Mouse (Mus musculus): ENCODE results near the gene Tmem164. TPM values are rescaled to one million over a fixed set of nuclear protein-coding genes. Genes with fewer than 3 reads are reported as not detected.
A peak's percentile ranks its signal among the peaks of the same experiment; 100 is the strongest.

Tmem164 gene
- polyA plus RNA-seq, 1 experiment from 2014 or later, result 23.8 TPM

- 80% methylated on average over 6 of the region's 6 CpGs for WGBS
Observed at GRCm38 (mm10) chrX:142769698-142770097, 88.5 kb downstream of the Tmem164 start.

DNA sequence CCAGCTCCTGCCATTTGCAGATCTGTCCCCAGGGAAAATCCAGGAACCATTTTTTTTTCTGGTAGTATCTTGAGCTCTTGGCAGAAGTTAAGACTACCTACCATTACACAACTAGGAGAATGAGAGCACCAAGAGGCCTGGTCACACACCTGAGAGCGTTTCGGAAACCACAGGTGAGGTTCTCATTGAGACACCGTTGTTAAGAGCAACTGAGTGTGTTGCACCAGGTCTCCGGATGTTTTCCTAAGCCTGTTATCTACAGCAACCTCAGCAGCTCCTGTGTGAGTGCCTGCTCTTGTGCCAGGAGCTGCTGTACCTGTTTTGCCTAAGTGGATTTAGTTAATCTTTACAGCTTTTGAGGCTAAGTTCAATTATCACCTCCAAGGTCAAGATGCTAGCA, 92.5 kb downstream of the Tmem164 start:
- Histone ChIP-seq H3K36me3 (no peaks in the 10 kb centered on the region), H3K4me2 (replicated peaks) (no peak overlapping the region), H3K4me1 (peaks cover 8% of the 10 kb centered on the region; the same call in 1 of the 2 replicates), H3K9ac (replicated peaks) (no peak overlapping the region), H3K27ac (replicated peaks) (no peak overlapping the region), H3K27me3 (no peaks in the 10 kb centered on the region), H3K4me3 (no peak overlapping the region), H3K9me3 (no peaks in the 10 kb centered on the region)
- WGBS, result 85% methylated on average over 4 of the region's 4 CpGs
- ATAC-seq (replicated peaks), result no peak

More at GRCm38 (mm10) chrX:142769698-142770097, 88.5 kb downstream of the Tmem164 start:
- H3K9ac ChIP-seq (replicated peaks), result no peak overlapping the region
- H3K4me1 ChIP-seq, result no peaks in the 10 kb centered on the region
- H3K27me3 ChIP-seq, result no peaks in the 10 kb centered on the region
- H3K9me3 ChIP-seq, result no peaks in the 10 kb centered on the region
- no peak overlapping the region for H3K4me3 ChIP-seq
- H3K27ac ChIP-seq (replicated peaks), result no peak overlapping the region
- ATAC-seq (replicated peaks), result no peak
- H3K4me2 ChIP-seq (replicated peaks), result no peak overlapping the region
- H3K36me3 ChIP-seq, result no peaks in the 10 kb centered on the region

DNA sequence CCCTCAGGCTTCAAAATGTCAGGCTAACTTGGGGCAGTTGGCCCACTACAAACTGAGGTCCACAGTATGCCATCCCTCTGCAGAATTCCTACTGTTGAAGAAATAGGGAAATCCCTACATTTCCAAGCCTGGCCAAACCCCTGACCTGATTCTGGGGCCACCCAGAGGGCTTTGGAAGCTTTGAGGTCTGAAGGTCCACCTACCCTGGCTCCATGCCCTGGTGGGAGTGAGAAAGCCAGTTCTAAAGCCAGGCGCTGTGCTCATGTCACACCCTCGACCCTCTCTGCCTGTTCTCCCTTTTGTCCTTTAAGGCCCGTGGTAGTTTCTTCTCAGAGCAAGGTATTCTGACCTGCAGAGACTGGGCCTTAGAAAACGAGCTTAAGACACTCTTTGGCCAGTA, 94.9 kb downstream of the Tmem164 start:
- H3K4me2 ChIP-seq (replicated peaks), result no peak overlapping the region
- 49% methylated on average over 4 of the region's 4 CpGs for WGBS
- no peak overlapping the region for H3K9ac ChIP-seq (replicated peaks)
- H3K27me3 ChIP-seq, result no peaks in the 10 kb centered on the region
- H3K4me1 ChIP-seq, result peaks cover 8% of the 10 kb centered on the region; the same call in 1 of the 2 replicates
- H3K9me3 ChIP-seq, result no peaks in the 10 kb centered on the region
- no peak overlapping the region for H3K4me3 ChIP-seq
- no peak for ATAC-seq (replicated peaks)
- H3K27ac ChIP-seq (replicated peaks), result no peak overlapping the region
- H3K36me3 ChIP-seq, result no peaks in the 10 kb centered on the region

DNA sequence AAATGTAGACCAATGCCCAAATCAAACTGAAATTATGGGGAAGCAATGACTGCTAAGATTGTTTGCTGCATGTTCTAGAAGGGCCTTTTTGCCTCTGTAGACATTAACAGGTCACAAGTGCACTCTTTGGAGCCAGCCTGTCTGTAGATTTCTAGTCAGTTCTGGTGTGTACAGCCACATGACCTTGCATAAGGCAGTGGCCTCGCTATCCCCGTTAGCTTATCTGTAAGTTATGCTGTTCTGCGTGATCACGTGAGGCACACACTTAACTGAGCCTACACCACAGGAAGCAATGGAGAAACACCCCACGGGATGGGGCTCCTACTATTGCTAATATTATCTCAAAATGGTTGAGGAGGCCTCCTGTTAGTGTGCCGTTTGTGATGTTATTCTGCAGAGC, 97.4 kb downstream of the Tmem164 start:
- 74% methylated on average over 6 of the region's 6 CpGs for WGBS
- Histone ChIP-seq H3K4me2 (replicated peaks) (no peak overlapping the region), H3K36me3 (no peaks in the 10 kb centered on the region), H3K4me3 (no peak overlapping the region), H3K27me3 (no peaks in the 10 kb centered on the region), H3K4me1 (peaks cover 8% of the 10 kb centered on the region; the same call in 1 of the 2 replicates), H3K27ac (replicated peaks) (no peak overlapping the region), H3K9me3 (no peaks in the 10 kb centered on the region), H3K9ac (replicated peaks) (no peak overlapping the region)
- no peak for ATAC-seq (replicated peaks)

- H3K27me3 ChIP-seq, result no peaks in the 10 kb centered on the region
Observed at GRCm38 (mm10) chrX:142786160-142787052, 105.2 kb downstream of the Tmem164 start.

GRCm38 (mm10) chrX:142792185-142792584, 111.0 kb downstream of the Tmem164 start:
- ATAC-seq (replicated peaks), result no peak
- no peak overlapping the region for H3K9ac ChIP-seq (replicated peaks)
- H3K27me3 ChIP-seq, result no peaks in the 10 kb centered on the region
- no peaks in the 10 kb centered on the region for H3K9me3 ChIP-seq
- no peak overlapping the region for H3K4me2 ChIP-seq (replicated peaks)
- H3K27ac ChIP-seq (replicated peaks), result no peak overlapping the region
- H3K36me3 ChIP-seq, result no peaks in the 10 kb centered on the region
- WGBS, result 85% methylated on average over 2 of the region's 2 CpGs
- H3K4me1 ChIP-seq, result no peaks in the 10 kb centered on the region
- no peak overlapping the region for H3K4me3 ChIP-seq

More at GRCm38 (mm10) chrX:142786160-142787052, 105.2 kb downstream of the Tmem164 start:
- 58% methylated on average over 10 of the region's 10 CpGs for WGBS
- Histone ChIP-seq H3K9ac (replicated peaks) (no peak overlapping the region), H3K36me3 (no peaks in the 10 kb centered on the region), H3K4me3 (no peak overlapping the region), H3K4me1 (peaks cover 3% of the 10 kb centered on the region; the same call in 1 of the 2 replicates), H3K27ac (replicated peaks) (peak overlapping the region; percentile 56), H3K4me2 (replicated peaks) (no peak overlapping the region), H3K9me3 (no peaks in the 10 kb centered on the region)
- peak; percentile 64; the same call in 1 of the 2 replicates for ATAC-seq (replicated peaks)

DNA sequence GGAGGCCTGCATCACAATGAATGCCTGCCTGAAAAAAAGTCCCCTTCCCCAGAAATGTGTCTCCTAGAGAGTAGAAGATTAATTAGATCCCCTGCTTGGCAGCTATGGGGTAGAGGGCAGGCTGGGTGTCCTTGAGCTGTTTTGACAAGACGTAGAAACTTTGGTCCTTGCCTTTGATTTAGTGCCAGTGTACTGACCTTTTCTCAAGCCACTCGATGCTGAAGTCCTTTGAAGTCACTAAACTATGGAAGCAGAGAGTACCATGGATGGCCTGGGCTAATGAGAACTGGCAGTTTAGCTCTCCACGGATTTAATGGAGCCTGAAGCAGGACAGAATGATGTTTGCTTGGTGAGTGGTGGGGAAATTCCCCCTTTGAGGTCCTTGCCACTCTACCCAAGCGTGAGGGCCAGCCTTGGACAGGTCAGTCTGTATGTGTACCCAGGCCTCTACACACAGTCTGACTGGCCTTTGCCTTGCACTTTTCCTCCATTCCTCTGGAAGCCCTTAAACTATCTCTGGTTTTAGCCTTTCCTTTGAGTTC, 112.9 kb downstream of the Tmem164 start:
- Histone ChIP-seq H3K4me3 (no peak overlapping the region), H3K27ac (replicated peaks) (no peak overlapping the region), H3K27me3 (no peaks in the 10 kb centered on the region), H3K9me3 (no peaks in the 10 kb centered on the region), H3K4me2 (replicated peaks) (no peak overlapping the region), H3K36me3 (no peaks in the 10 kb centered on the region), H3K4me1 (no peaks in the 10 kb centered on the region), H3K9ac (replicated peaks) (no peak overlapping the region)
- no peak for ATAC-seq (replicated peaks)
- 53% methylated on average over 4 of the region's 4 CpGs for WGBS

DNA sequence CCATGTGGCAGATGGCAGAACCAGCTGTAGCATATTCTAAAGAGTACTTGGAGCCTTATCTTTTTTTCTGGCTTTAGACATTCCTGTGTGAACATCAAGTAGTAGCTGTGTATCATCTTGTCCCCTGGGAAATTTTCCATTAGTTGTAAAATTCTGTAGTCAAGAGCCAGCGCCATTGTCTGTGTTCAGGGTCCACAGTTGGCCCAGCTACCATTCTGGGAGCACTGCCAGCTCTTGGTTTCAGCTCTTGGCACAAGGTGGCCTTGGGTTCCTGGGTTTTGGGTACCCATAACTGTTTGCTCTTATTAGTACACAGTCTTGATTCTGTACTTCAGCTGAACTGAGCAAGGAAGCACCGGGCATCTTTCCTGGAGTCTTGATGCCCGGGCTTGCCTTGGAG, 123.4 kb downstream of the Tmem164 start:
- no peak for ATAC-seq (replicated peaks)
- H3K4me3 ChIP-seq, result no peak overlapping the region
- H3K9me3 ChIP-seq, result no peaks in the 10 kb centered on the region
- H3K27ac ChIP-seq (replicated peaks), result no peak overlapping the region
- no peaks in the 10 kb centered on the region for H3K27me3 ChIP-seq
- whole genome bisulfite sequencing, result 77% methylated on average over 3 of the region's 3 CpGs
- H3K9ac ChIP-seq (replicated peaks), result no peak overlapping the region
- no peaks in the 10 kb centered on the region for H3K4me1 ChIP-seq
- no peaks in the 10 kb centered on the region for H3K36me3 ChIP-seq
- no peak overlapping the region for H3K4me2 ChIP-seq (replicated peaks)

GRCm38 (mm10) chrX:142806126-142806525, 124.9 kb downstream of the Tmem164 start:
- no peaks in the 10 kb centered on the region for H3K36me3 ChIP-seq
- H3K4me2 ChIP-seq (replicated peaks), result no peak overlapping the region
- no peak overlapping the region for H3K9ac ChIP-seq (replicated peaks)
- no peaks in the 10 kb centered on the region for H3K9me3 ChIP-seq
- no peak for ATAC-seq (replicated peaks)
- H3K27me3 ChIP-seq, result no peaks in the 10 kb centered on the region
- H3K27ac ChIP-seq (replicated peaks), result no peak overlapping the region
- 79% methylated on average over 6 of the region's 6 CpGs for WGBS
- no peaks in the 10 kb centered on the region for H3K4me1 ChIP-seq
- H3K4me3 ChIP-seq, result no peak overlapping the region

DNA sequence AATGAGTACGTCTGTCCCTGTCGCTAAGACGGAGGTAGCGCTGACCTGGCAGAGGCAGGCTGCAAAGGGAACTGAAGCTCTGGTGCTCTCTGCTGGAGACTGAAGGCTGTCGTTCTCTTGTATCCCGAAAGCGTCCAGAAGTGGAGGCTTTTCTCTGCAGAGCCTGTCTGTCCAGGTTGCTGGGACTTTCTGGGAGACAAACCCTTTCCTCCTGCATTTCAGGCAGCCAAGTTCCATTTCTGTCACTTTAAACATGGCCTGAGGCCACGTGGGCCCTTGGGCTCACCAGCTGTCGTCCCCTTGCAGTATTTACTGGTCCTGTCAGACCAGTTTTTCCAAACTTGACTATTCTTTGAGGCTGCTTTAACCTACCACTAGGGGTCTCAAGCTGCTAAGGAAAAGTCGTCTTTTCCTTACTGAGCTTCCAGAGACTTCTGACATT, 125.4 kb downstream of the Tmem164 start:
- Histone ChIP-seq H3K9ac (replicated peaks) (no peak overlapping the region), H3K36me3 (no peaks in the 10 kb centered on the region), H3K4me3 (no peak overlapping the region), H3K27ac (replicated peaks) (no peak overlapping the region), H3K9me3 (no peaks in the 10 kb centered on the region), H3K27me3 (no peaks in the 10 kb centered on the region), H3K4me2 (replicated peaks) (no peak overlapping the region), H3K4me1 (no peaks in the 10 kb centered on the region)
- WGBS, result 45% methylated on average over 10 of the region's 10 CpGs
- 0 out of 2 replicates have a peak, but pooled peaks have one; percentile 31 for ATAC-seq (replicated peaks)

GRCm38 (mm10) chrX:142808411-142808810, 127.2 kb downstream of the Tmem164 start:
- Histone ChIP-seq H3K4me1 (no peaks in the 10 kb centered on the region), H3K4me3 (no peak overlapping the region), H3K9me3 (no peaks in the 10 kb centered on the region), H3K27ac (replicated peaks) (no peak overlapping the region), H3K9ac (replicated peaks) (no peak overlapping the region), H3K27me3 (no peaks in the 10 kb centered on the region), H3K36me3 (no peaks in the 10 kb centered on the region), H3K4me2 (replicated peaks) (no peak overlapping the region)
- 47% methylated on average over 9 of the region's 9 CpGs for WGBS
- peak; percentile 48; the same call in 1 of the 2 replicates for ATAC-seq (replicated peaks)

DNA sequence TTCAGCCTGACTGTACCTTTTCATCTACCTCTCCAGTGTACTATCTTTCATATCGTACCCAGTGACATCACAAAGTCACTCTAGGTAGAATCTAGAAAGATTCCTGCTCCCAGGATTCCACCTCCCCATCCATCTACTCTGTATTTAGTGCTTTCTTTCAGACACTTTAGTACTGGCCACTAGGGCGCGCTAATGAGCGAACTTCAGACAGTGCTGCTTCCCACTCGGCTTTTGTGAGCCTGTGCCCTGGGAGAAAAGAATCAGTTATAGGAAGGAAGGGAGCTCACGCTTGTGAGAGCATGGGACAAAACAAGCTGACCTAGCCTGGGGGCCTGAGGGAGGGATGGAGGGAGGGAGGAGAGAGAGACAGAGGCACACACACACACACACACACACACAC, 131.9 kb downstream of the Tmem164 start:
- ATAC-seq (replicated peaks), result 0 out of 2 replicates have a peak, but pooled peaks have one; percentile 53
- no peaks in the 10 kb centered on the region for H3K9me3 ChIP-seq
- H3K27ac ChIP-seq (replicated peaks), result no peak overlapping the region
- H3K4me3 ChIP-seq, result no peak overlapping the region
- whole genome bisulfite sequencing, result 21% methylated on average over 6 of the region's 6 CpGs
- H3K9ac ChIP-seq (replicated peaks), result no peak overlapping the region
- no peak overlapping the region for H3K4me2 ChIP-seq (replicated peaks)
- H3K4me1 ChIP-seq, result no peaks in the 10 kb centered on the region
- H3K27me3 ChIP-seq, result no peaks in the 10 kb centered on the region
- H3K36me3 ChIP-seq, result no peaks in the 10 kb centered on the region

Measured in forebrain, embryonic 15.5 days (tissue).